Mouse (Mus musculus) forebrain, embryonic 11.5 days (tissue): ENCODE results near the gene Bzw1. TPM values are rescaled to one million over a fixed set of nuclear protein-coding genes. Genes with fewer than 3 reads are reported as not detected.

ENCODE experiments used
- ATAC-seq: fragments of 200-750 bp; cut with Nextera tagmentation; replicated peaks from 2 replicates; pipeline ENCODE4 v1.8.0; 2017; ENCODE audit warnings: moderate TSS enrichment; ENCODE audit not compliant: low FRiP score
- DNase-seq: peaks from one replicate; pipeline ENCODE4 v3.0.0-alpha.2; 2017; ENCODE audit warnings: low spot score
- H3K27ac ChIP-seq: fragments of 300-500 bp; sonication (generic); 2 replicates; pipeline ENCODE4 v1.5.1; 2014; ENCODE audit warnings: low read depth, low read length
- H3K27me3 ChIP-seq: fragments of 300-500 bp; sonication (generic); 2 replicates; pipeline ENCODE4 v1.6.1; 2014; ENCODE audit warnings: mild to moderate bottlenecking, low read length, mixed read lengths; ENCODE audit not compliant: control insufficient read depth, insufficient read depth
- H3K36me3 ChIP-seq: fragments of 300-500 bp; sonication (generic); 2 replicates; pipeline ENCODE4 v1.6.1; 2014; ENCODE audit warnings: mild to moderate bottlenecking, low read length, moderate library complexity, mixed read lengths; ENCODE audit not compliant: control insufficient read depth, insufficient read depth
- H3K4me1 ChIP-seq: fragments of 300-500 bp; sonication (generic); replicated peaks from 2 replicates; pipeline ENCODE4 v1.6.1; 2014; ENCODE audit warnings: low read length, mixed read lengths; ENCODE audit not compliant: control insufficient read depth, insufficient read depth
- H3K4me2 ChIP-seq: fragments of 300-500 bp; sonication (generic); 2 replicates; pipeline ENCODE4 v1.6.1; 2014; ENCODE audit warnings: low read depth, mild to moderate bottlenecking, low read length, moderate library complexity, mixed read lengths; ENCODE audit not compliant: severe bottlenecking
- H3K4me3 ChIP-seq: fragments of 300-500 bp; sonication (generic); 2 replicates; pipeline ENCODE4 v1.5.1; 2014; ENCODE audit warnings: low read depth, low read length
- H3K9ac ChIP-seq: fragments of 300-500 bp; sonication (generic); 2 replicates; pipeline ENCODE4 v1.6.1; 2014; ENCODE audit warnings: low read length
- H3K9me3 ChIP-seq: fragments of 300-500 bp; sonication (generic); 2 replicates; pipeline ENCODE4 v1.6.1; 2016; ENCODE audit warnings: low read length, mixed read lengths; ENCODE audit not compliant: control insufficient read depth
- WGBS: fragments of 180-500 bp; shearing (Covaris S2); extraction: QIAGEN DNeasy Blood & Tissue Kit; methylation state at CpG from one replicate; pipeline ENCODE4 v1.1.7; 2014; 5-methylcytosine and 5-hydroxymethylcytosine counted together
- polyA plus RNA-seq: library from polyadenylated mRNA; unstranded; fragments of >200 nt; fragmentation: Nextera tagmentation; extraction: Ambion mirVana; gene quantifications from 2 replicates; pipeline ENCODE4 v1.2.1, GENCODE M21; 2014

The Bzw1 gene
- polyA plus RNA-seq, 1 experiment from 2014 or later: 551 TPM

GRCm38 (mm10) chr1:58392268-58392651 is 438 bp upstream of the Bzw1 start:
- H3K36me3 ChIP-seq: no peaks in the 10 kb centered on the region; the same call in 1 of the 2 replicates
- 1% methylated on average over 16 of the region's 16 CpGs for WGBS
- H3K9me3 ChIP-seq: no peaks in the 10 kb centered on the region
- ATAC-seq (peak; percentile 15), DNase-seq (no peak)
- H3K4me3 ChIP-seq: peak overlapping the region; percentile 97
- no peaks in the 10 kb centered on the region for H3K27me3 ChIP-seq
- H3K4me1 ChIP-seq: no peaks in the 10 kb centered on the region; the same call in 1 of the 2 replicates
- peak overlapping the region; percentile 98 for H3K27ac ChIP-seq
- peak overlapping the region; percentile 78 for H3K4me2 ChIP-seq
- peak overlapping the region; percentile 99 for H3K9ac ChIP-seq

GRCm38 (mm10) chr1:58393284-58394195 is 842 bp downstream of the Bzw1 start:
- WGBS: under 1% methylated on average over 73 of the region's 90 CpGs
- Histone ChIP-seq H3K4me1 (no peaks in the 10 kb centered on the region; the same call in 1 of the 2 replicates), H3K9me3 (no peaks in the 10 kb centered on the region), H3K4me3 (peak overlapping the region; percentile 97), H3K27ac (peak overlapping the region; percentile 98), H3K4me2 (peak overlapping the region; percentile 78), H3K27me3 (no peaks in the 10 kb centered on the region), H3K36me3 (peaks cover 4% of the 10 kb centered on the region; the same call in 1 of the 2 replicates), H3K9ac (peak overlapping the region; percentile 99)
- ATAC-seq: peak; percentile 58
- peak; percentile 71 for DNase-seq

- Histone ChIP-seq H3K4me3 (no peak overlapping the region), H3K4me1 (no peaks in the 10 kb centered on the region; the same call in 1 of the 2 replicates), H3K27me3 (no peaks in the 10 kb centered on the region), H3K36me3 (peaks cover 4% of the 10 kb centered on the region; the same call in 1 of the 2 replicates), H3K4me2 (no peak overlapping the region), H3K27ac (no peak overlapping the region), H3K9me3 (no peaks in the 10 kb centered on the region), H3K9ac (no peak overlapping the region)
- ATAC-seq: no peak
- DNase-seq: no peak
- 87% methylated on average over 3 of the region's 3 CpGs for WGBS
Measured at GRCm38 (mm10) chr1:58395341-58395740, 2.6 kb downstream of the Bzw1 start.

GRCm38 (mm10) chr1:58396179-58396578 is 3.5 kb downstream of the Bzw1 start:
- no peak overlapping the region for H3K4me3 ChIP-seq
- no peaks in the 10 kb centered on the region; the same call in 1 of the 2 replicates for H3K4me1 ChIP-seq
- no peaks in the 10 kb centered on the region for H3K27me3 ChIP-seq
- DNase-seq: no peak
- H3K9me3 ChIP-seq: no peaks in the 10 kb centered on the region
- no peak for ATAC-seq
- H3K4me2 ChIP-seq: no peak overlapping the region
- H3K27ac ChIP-seq: no peak overlapping the region
- 100% methylated on average over 1 of the region's 1 CpGs for WGBS
- H3K36me3 ChIP-seq: peaks cover 13% of the 10 kb centered on the region; the same call in 1 of the 2 replicates
- H3K9ac ChIP-seq: no peak overlapping the region

GRCm38 (mm10) chr1:58397731-58398130 is 5.0 kb downstream of the Bzw1 start:
- no peak overlapping the region for H3K9ac ChIP-seq
- no peaks in the 10 kb centered on the region for H3K9me3 ChIP-seq
- ATAC-seq: no peak
- peaks cover 14% of the 10 kb centered on the region; the same call in 1 of the 2 replicates for H3K36me3 ChIP-seq
- H3K4me3 ChIP-seq: no peak overlapping the region
- no peak overlapping the region for H3K27ac ChIP-seq
- no peak for DNase-seq
- no peaks in the 10 kb centered on the region; the same call in 1 of the 2 replicates for H3K4me1 ChIP-seq
- H3K4me2 ChIP-seq: no peak overlapping the region
- H3K27me3 ChIP-seq: no peaks in the 10 kb centered on the region
- 96% methylated on average over 6 of the region's 6 CpGs for WGBS

- Histone ChIP-seq H3K36me3 (peaks cover 20% of the 10 kb centered on the region; the same call in 1 of the 2 replicates), H3K9ac (no peak overlapping the region), H3K4me1 (no peaks in the 10 kb centered on the region), H3K4me2 (no peak overlapping the region), H3K4me3 (no peak overlapping the region), H3K27ac (no peak overlapping the region), H3K27me3 (no peaks in the 10 kb centered on the region), H3K9me3 (no peaks in the 10 kb centered on the region)
- WGBS: 93% methylated on average over 6 of the region's 6 CpGs
- ATAC-seq (no peak), DNase-seq (no peak)
Measured at GRCm38 (mm10) chr1:58401396-58401795, 8.7 kb downstream of the Bzw1 start.

- H3K27ac ChIP-seq: no peak overlapping the region
- H3K27me3 ChIP-seq: no peaks in the 10 kb centered on the region
- no peak for DNase-seq
- no peak for ATAC-seq
- no peaks in the 10 kb centered on the region for H3K4me1 ChIP-seq
- no peaks in the 10 kb centered on the region for H3K9me3 ChIP-seq
- 94% methylated on average over 5 of the region's 5 CpGs for WGBS
- no peak overlapping the region for H3K4me3 ChIP-seq
- H3K36me3 ChIP-seq: peaks cover 16% of the 10 kb centered on the region; the same call in 1 of the 2 replicates
- H3K9ac ChIP-seq: no peak overlapping the region
- no peak overlapping the region for H3K4me2 ChIP-seq
Measured at GRCm38 (mm10) chr1:58403745-58404144, 11.0 kb downstream of the Bzw1 start.

GRCm38 (mm10) chr1:58407321-58407720 is 14.6 kb downstream of the Bzw1 start:
- Histone ChIP-seq H3K4me3 (no peak overlapping the region), H3K9me3 (no peaks in the 10 kb centered on the region), H3K36me3 (peaks cover 19% of the 10 kb centered on the region), H3K27ac (no peak overlapping the region), H3K9ac (no peak overlapping the region), H3K27me3 (no peaks in the 10 kb centered on the region), H3K4me2 (no peak overlapping the region), H3K4me1 (no peaks in the 10 kb centered on the region)
- 94% methylated on average over 7 of the region's 7 CpGs for WGBS
- DNase-seq (no peak), ATAC-seq (no peak)
